Mouse (Mus musculus) forebrain, postnatal 0 days (tissue): ENCODE data around the gene Esd. TPM values are rescaled to one million over a fixed set of nuclear protein-coding genes. Genes with fewer than 3 reads are reported as not detected.

Experiments
- ATAC-seq: fragments of 200-750 bp; cut with Nextera tagmentation; 2 replicates; pipeline ENCODE4 v1.8.0; 2017; ENCODE audit warnings: mild to moderate bottlenecking, moderate library complexity
- DNase-seq: peaks from one replicate; pipeline ENCODE4 v3.0.0-alpha.2; 2015
- H3K27ac ChIP-seq: fragments of 300-500 bp; sonication (generic); 2 replicates; pipeline ENCODE4 v1.5.1; 2014; ENCODE audit warnings: low read depth, mild to moderate bottlenecking, antibody characterized with exemption, low read length, moderate library complexity, mixed read lengths
- H3K27me3 ChIP-seq: fragments of 300-500 bp; sonication (generic); 2 replicates; pipeline ENCODE4 v1.6.1; 2014; ENCODE audit warnings: mild to moderate bottlenecking, low read length, mixed read lengths; ENCODE audit not compliant: insufficient read depth
- H3K36me3 ChIP-seq: fragments of 300-500 bp; sonication (generic); 2 replicates; pipeline ENCODE4 v1.6.1; 2014; ENCODE audit warnings: mild to moderate bottlenecking, moderate library complexity; ENCODE audit not compliant: insufficient read depth
- H3K4me1 ChIP-seq: fragments of 300-500 bp; sonication (generic); 2 replicates; pipeline ENCODE4 v1.6.1; 2014; ENCODE audit warnings: antibody characterized with exemption; ENCODE audit not compliant: insufficient read depth
- H3K4me2 ChIP-seq: fragments of 300-500 bp; sonication (generic); 2 replicates; pipeline ENCODE4 v1.6.1; 2014; ENCODE audit warnings: low read depth, mild to moderate bottlenecking, moderate library complexity
- H3K4me3 ChIP-seq: fragments of 300-500 bp; sonication (generic); 2 replicates; pipeline ENCODE4 v1.5.1; 2014; ENCODE audit warnings: low read depth, low read length, mixed read lengths
- H3K9ac ChIP-seq: fragments of 300-500 bp; sonication (generic); 2 replicates; pipeline ENCODE4 v1.6.1; 2014; ENCODE audit warnings: mild to moderate bottlenecking
- H3K9me3 ChIP-seq: fragments of 300-500 bp; sonication (generic); 2 replicates; pipeline ENCODE4 v1.6.1; 2016; ENCODE audit warnings: low read length
- CTCF ChIP-seq: sonication (generic); IDR thresholded peaks from 2 replicates; pipeline ENCODE4 v1.5.1; 2016; ENCODE audit warnings: antibody characterized with exemption, control low read depth, low read depth
- WGBS: fragments of 180-500 bp; shearing (Covaris S2); extraction: QIAGEN DNeasy Blood & Tissue Kit; methylation state at CpG from one replicate; pipeline ENCODE4 v1.1.7; 2014; 5-methylcytosine and 5-hydroxymethylcytosine counted together
- polyA plus RNA-seq: library from polyadenylated mRNA; unstranded; fragments of >200 nt; fragmentation: Nextera tagmentation; extraction: Ambion mirVana; gene quantifications from 2 replicates; pipeline ENCODE4 v1.2.1, GENCODE M21; 2015
- total RNA-seq: library from RNA; depleted of rRNA; stranded (reverse); fragments of >200 nt; gene quantifications from 2 replicates; pipeline ENCODE4 v1.2.3, GENCODE M21; 2014

The Esd gene
- total and polyA plus RNA-seq, 2 experiments from 2014 or later: 159 to 224 TPM

- WGBS: 37% methylated on average over 1 of the region's 1 CpGs
- peak; percentile 39 for DNase-seq
- H3K9me3 ChIP-seq: no peaks in the 10 kb centered on the region
- H3K27ac ChIP-seq: no peak overlapping the region
- ATAC-seq: peak; percentile 43
- TF ChIP-seq CTCF: no peak
- no peak overlapping the region for H3K9ac ChIP-seq
- no peak overlapping the region for H3K4me3 ChIP-seq
- H3K4me2 ChIP-seq: no peak overlapping the region
- no peaks in the 10 kb centered on the region for H3K27me3 ChIP-seq
- no peaks in the 10 kb centered on the region for H3K4me1 ChIP-seq
- peaks cover 22% of the 10 kb centered on the region for H3K36me3 ChIP-seq
These were observed 35.8 kb downstream of the Esd start for GRCm38 (mm10) chr14:74767892-74768291.

- TF ChIP-seq CTCF: no peak
- peaks cover 20% of the 10 kb centered on the region for H3K36me3 ChIP-seq
- H3K9me3 ChIP-seq: no peaks in the 10 kb centered on the region
- WGBS: 64% methylated on average over 10 of the region's 10 CpGs
- no peak overlapping the region for H3K27ac ChIP-seq
- no peak overlapping the region for H3K4me3 ChIP-seq
- no peaks in the 10 kb centered on the region for H3K4me1 ChIP-seq
- no peak overlapping the region for H3K4me2 ChIP-seq
- DNase-seq: no peak
- ATAC-seq: no peak
- H3K9ac ChIP-seq: no peak overlapping the region
- no peaks in the 10 kb centered on the region for H3K27me3 ChIP-seq
These were observed 42.0 kb downstream of the Esd start for GRCm38 (mm10) chr14:74774046-74774619.

GRCm38 (mm10) chr14:74784243-74784934 is 52.3 kb downstream of the Esd start:
- Histone ChIP-seq H3K4me1 (no peaks in the 10 kb centered on the region), H3K27me3 (no peaks in the 10 kb centered on the region), H3K9ac (no peak overlapping the region), H3K36me3 (peaks cover 24% of the 10 kb centered on the region), H3K4me3 (no peak overlapping the region), H3K4me2 (no peak overlapping the region), H3K9me3 (no peaks in the 10 kb centered on the region), H3K27ac (no peak overlapping the region)
- DNase-seq (no peak), ATAC-seq (no peak)
- 91% methylated on average over 11 of the region's 11 CpGs for WGBS
- no peak for TF ChIP-seq CTCF

- DNase-seq: no peak
- Histone ChIP-seq H3K27me3 (no peaks in the 10 kb centered on the region), H3K27ac (no peak overlapping the region), H3K4me3 (no peak overlapping the region), H3K9ac (no peak overlapping the region), H3K4me1 (no peaks in the 10 kb centered on the region), H3K9me3 (no peaks in the 10 kb centered on the region), H3K36me3 (peaks cover 25% of the 10 kb centered on the region), H3K4me2 (no peak overlapping the region)
- TF ChIP-seq CTCF: no peak
- WGBS: 71% methylated on average over 3 of the region's 3 CpGs
- ATAC-seq: no peak
These were observed 55.6 kb downstream of the Esd start for GRCm38 (mm10) chr14:74787717-74788116.

GRCm38 (mm10) chr14:74788766-74789165 is 56.7 kb downstream of the Esd start:
- Histone ChIP-seq H3K9me3 (no peaks in the 10 kb centered on the region), H3K27ac (no peak overlapping the region), H3K4me2 (no peak overlapping the region), H3K4me1 (no peaks in the 10 kb centered on the region), H3K9ac (no peak overlapping the region), H3K27me3 (no peaks in the 10 kb centered on the region), H3K4me3 (no peak overlapping the region), H3K36me3 (peaks cover 24% of the 10 kb centered on the region)
- DNase-seq: no peak
- 90% methylated on average over 8 of the region's 8 CpGs for WGBS
- peak; percentile 48 for TF ChIP-seq CTCF
- no peak for ATAC-seq

GRCm38 (mm10) chr14:74790535-74790934 is 58.4 kb downstream of the Esd start:
- Histone ChIP-seq H3K36me3 (peaks cover 10% of the 10 kb centered on the region), H3K4me3 (no peak overlapping the region), H3K4me2 (no peak overlapping the region), H3K9me3 (no peaks in the 10 kb centered on the region), H3K27ac (no peak overlapping the region), H3K9ac (no peak overlapping the region), H3K27me3 (no peaks in the 10 kb centered on the region), H3K4me1 (no peaks in the 10 kb centered on the region)
- WGBS: 67% methylated on average over 5 of the region's 5 CpGs
- DNase-seq: no peak
- no peak for ATAC-seq
- TF ChIP-seq CTCF: no peak

GRCm38 (mm10) chr14:74792793-74793192 is 60.7 kb downstream of the Esd start:
- 0 out of 2 replicates have a peak, but pooled peaks cover 3% of the 10 kb centered on the region for H3K4me1 ChIP-seq
- H3K4me3 ChIP-seq: no peak overlapping the region
- H3K9ac ChIP-seq: no peak overlapping the region
- no peak for DNase-seq
- H3K27ac ChIP-seq: no peak overlapping the region
- no peaks in the 10 kb centered on the region for H3K27me3 ChIP-seq
- H3K36me3 ChIP-seq: peaks cover 6% of the 10 kb centered on the region; the same call in 1 of the 2 replicates
- H3K9me3 ChIP-seq: no peaks in the 10 kb centered on the region
- H3K4me2 ChIP-seq: no peak overlapping the region
- 80% methylated on average over 6 of the region's 6 CpGs for WGBS
- no peak for ATAC-seq
- no peak for TF ChIP-seq CTCF
